Mouse (Mus musculus) heart, adult 10 weeks (tissue): Measurements from ENCODE around the gene Rps29. TPM values are rescaled to one million over a fixed set of nuclear protein-coding genes. Genes with fewer than 3 reads are reported as not detected.

Experiments used
- polyA plus RNA-seq: library from polyadenylated mRNA; stranded (reverse); fragments of 350-450 nt; fragmentation: Illumina TruSeq; extraction: RNeasy Lipid Tissue Mini Kit (QIAGEN cat#74804); gene quantifications from one replicate; pipeline ENCODE4 v1.2.3, GENCODE M21; 2014; ENCODE audit warnings: low read depth, low replicate concordance

Gene Rps29
- 1,988 TPM for polyA plus RNA-seq

GRCm38 (mm10) chr12:69158765-69159577 is at the start of gene Rps29:
Rps29 (minus strand) TSS chr12:69159186.

GRCm38 (mm10) chr12:69204052-69204833 is 45.3 kb upstream of the Rps29 start, which contains the start of gene Gm49384:
Gm49384 (minus strand) TSS chr12:69204267.

GRCm38 (mm10) chr12:69198164-69198535 is 39.2 kb upstream of the Rps29 start, which contains the start of gene Dnaaf2:
Dnaaf2 (minus strand) TSS chr12:69198429.

GRCm38 (mm10) chr12:69196444-69197377 is 37.7 kb upstream of the Rps29 start, which contains the start of gene Gm49383:
Gm49383 (minus strand) TSS chr12:69197104.

GRCm38 (mm10) chr12:69183583-69184308 is 24.8 kb upstream of the Rps29 start, which contains the start of the genes Rpl36al and Mgat2:
Rpl36al (minus strand) TSS chr12:69184083.
Mgat2 (plus strand) TSS chr12:69184157.

GRCm38 (mm10) chr12:69168461-69169106 is 9.6 kb upstream of the Rps29 start, which contains the start of gene Lrr1:
Lrr1 (plus strand) TSS chr12:69168814.

Other genes with a start within 250 kb of the Rps29 start
- gene Lrr1, start 9.6 kb upstream of the Rps29 start, polyA plus RNA-seq: not detected
- 293 TPM for gene Rpl36al, start 24.9 kb upstream of the Rps29 start, polyA plus RNA-seq
- gene Mgat2, start 25.0 kb upstream of the Rps29 start, polyA plus RNA-seq: 19.7 TPM
- gene Gm49383, start 37.9 kb upstream of the Rps29 start, polyA plus RNA-seq: 2.6 TPM
- gene Dnaaf2, start 39.2 kb upstream of the Rps29 start, polyA plus RNA-seq: 0.97 TPM
- gene Gm49384, start 45.1 kb upstream of the Rps29 start, polyA plus RNA-seq: 2.7 TPM
- not detected for gene Pole2, start 69.0 kb upstream of the Rps29 start, polyA plus RNA-seq
- 41.6 TPM for gene Klhdc1, start 82.0 kb upstream of the Rps29 start, polyA plus RNA-seq
- gene Klhdc2, start 137.5 kb upstream of the Rps29 start, polyA plus RNA-seq: 112 TPM
- gene Nemf, start 198.0 kb upstream of the Rps29 start, polyA plus RNA-seq: 22.9 TPM
- 27.4 TPM for gene Arf6, start 213.0 kb upstream of the Rps29 start, polyA plus RNA-seq
- not detected for gene Gm9887, start 213.3 kb upstream of the Rps29 start, polyA plus RNA-seq